Mouse (Mus musculus): ENCODE data around the gene Nr4a3.

GRCm38 (mm10) chr4:48045721-48046460 lies 938 bp downstream of the Nr4a3 start:
- TF ChIP-seq POLR2A (IDR thresholded peaks at IDR 0.05; ENCODE audit: insufficient read depth, low read depth, low read length) (no peak), CTCF (IDR thresholded peaks at IDR 0.05) (no peak)

All from heart, adult 2 months (tissue).